Mouse (Mus musculus): ENCODE measurements around the gene Rpl34. TPM values are rescaled to one million over a fixed set of nuclear protein-coding genes. Genes with fewer than 3 reads are reported as not detected.

The Rpl34 gene
- polyA plus RNA-seq, 1 experiment from 2014 or later = 658 TPM

- peak overlapping the region; percentile 82 for H3K4me2 ChIP-seq
- H3K27me3 ChIP-seq = no peaks in the 10 kb centered on the region
- H3K27ac ChIP-seq = peak overlapping the region; percentile 90
- peaks cover 21% of the 10 kb centered on the region for H3K4me1 ChIP-seq
- WGBS = under 1% methylated on average over 58 of the region's 58 CpGs
- H3K4me3 ChIP-seq (replicated peaks) = peak overlapping the region; percentile 95
- peaks cover 37% of the 10 kb centered on the region for H3K36me3 ChIP-seq (replicated peaks)
- no peak; the same call in 1 of the 2 replicates for ATAC-seq (ENCODE audit: low FRiP score)
- no peaks in the 10 kb centered on the region for H3K9me3 ChIP-seq
- H3K9ac ChIP-seq = peak overlapping the region; percentile 89
Measured at GRCm38 (mm10) chr3:130729472-130730188, 568 bp downstream of the Rpl34 start.

GRCm38 (mm10) chr3:130727676-130728075 is 2.5 kb downstream of the Rpl34 start:
- H3K27me3 ChIP-seq = no peaks in the 10 kb centered on the region
- H3K9me3 ChIP-seq = no peaks in the 10 kb centered on the region
- whole genome bisulfite sequencing = 88% methylated on average over 4 of the region's 4 CpGs
- no peak overlapping the region for H3K27ac ChIP-seq
- ATAC-seq (ENCODE audit: low FRiP score) = no peak
- peaks cover 21% of the 10 kb centered on the region for H3K4me1 ChIP-seq
- peaks cover 40% of the 10 kb centered on the region for H3K36me3 ChIP-seq (replicated peaks)
- H3K9ac ChIP-seq = no peak overlapping the region
- no peak overlapping the region for H3K4me2 ChIP-seq
- H3K4me3 ChIP-seq (replicated peaks) = no peak overlapping the region

- Histone ChIP-seq H3K4me3 (replicated peaks) (no peak overlapping the region), H3K4me2 (no peak overlapping the region), H3K4me1 (peaks cover 21% of the 10 kb centered on the region), H3K27me3 (no peaks in the 10 kb centered on the region), H3K36me3 (replicated peaks) (peaks cover 40% of the 10 kb centered on the region), H3K9ac (no peak overlapping the region), H3K9me3 (no peaks in the 10 kb centered on the region), H3K27ac (no peak overlapping the region)
- ATAC-seq (ENCODE audit: low FRiP score) = no peak
- WGBS = 100% methylated on average over 1 of the region's 1 CpGs
Measured at GRCm38 (mm10) chr3:130727036-130727435, 3.2 kb downstream of the Rpl34 start.

- ATAC-seq (ENCODE audit: low FRiP score) = no peak
- no peak overlapping the region for H3K4me2 ChIP-seq
- H3K9ac ChIP-seq = no peak overlapping the region
- 73% methylated on average over 2 of the region's 2 CpGs for WGBS
- no peaks in the 10 kb centered on the region for H3K9me3 ChIP-seq
- peaks cover 17% of the 10 kb centered on the region for H3K4me1 ChIP-seq
- H3K27ac ChIP-seq = no peak overlapping the region
- H3K36me3 ChIP-seq (replicated peaks) = peaks cover 40% of the 10 kb centered on the region
- H3K27me3 ChIP-seq = no peaks in the 10 kb centered on the region
- no peak overlapping the region for H3K4me3 ChIP-seq (replicated peaks)
Measured at GRCm38 (mm10) chr3:130725718-130726117, 4.5 kb downstream of the Rpl34 start.

GRCm38 (mm10) chr3:130722733-130723478 is 7.3 kb downstream of the Rpl34 start:
- 74% methylated on average over 11 of the region's 11 CpGs for WGBS
- no peak overlapping the region for H3K4me3 ChIP-seq (replicated peaks)
- no peak for ATAC-seq (ENCODE audit: low FRiP score)
- H3K4me2 ChIP-seq = no peak overlapping the region
- no peaks in the 10 kb centered on the region for H3K9me3 ChIP-seq
- H3K27ac ChIP-seq = no peak overlapping the region; the same call in 1 of the 2 replicates
- peaks cover under 1% of the 10 kb centered on the region; the same call in 1 of the 2 replicates for H3K4me1 ChIP-seq
- peaks cover 29% of the 10 kb centered on the region for H3K36me3 ChIP-seq (replicated peaks)
- H3K9ac ChIP-seq = no peak overlapping the region
- no peaks in the 10 kb centered on the region for H3K27me3 ChIP-seq

GRCm38 (mm10) chr3:130720225-130720624 is 10.0 kb downstream of the Rpl34 start:
- no peak overlapping the region for H3K4me2 ChIP-seq
- no peak overlapping the region for H3K9ac ChIP-seq
- WGBS = 79% methylated on average over 4 of the region's 4 CpGs
- no peak overlapping the region for H3K4me3 ChIP-seq (replicated peaks)
- H3K4me1 ChIP-seq = no peaks in the 10 kb centered on the region
- H3K27me3 ChIP-seq = no peaks in the 10 kb centered on the region
- ATAC-seq (ENCODE audit: low FRiP score) = no peak
- peaks cover 2% of the 10 kb centered on the region; the same call in 1 of the 2 replicates for H3K36me3 ChIP-seq (replicated peaks)
- no peaks in the 10 kb centered on the region for H3K9me3 ChIP-seq
- no peak overlapping the region for H3K27ac ChIP-seq

GRCm38 (mm10) chr3:130718871-130719270 is 11.3 kb downstream of the Rpl34 start:
- H3K4me3 ChIP-seq (replicated peaks) = no peak overlapping the region
- no peak overlapping the region for H3K9ac ChIP-seq
- no peaks in the 10 kb centered on the region; the same call in 1 of the 2 replicates for H3K36me3 ChIP-seq (replicated peaks)
- no peaks in the 10 kb centered on the region for H3K27me3 ChIP-seq
- WGBS = 87% methylated on average over 4 of the region's 4 CpGs
- no peak overlapping the region for H3K27ac ChIP-seq
- no peaks in the 10 kb centered on the region for H3K9me3 ChIP-seq
- ATAC-seq (ENCODE audit: low FRiP score) = no peak
- 0 out of 2 replicates have a peak, but pooled peaks cover 4% of the 10 kb centered on the region for H3K4me1 ChIP-seq
- H3K4me2 ChIP-seq = no peak overlapping the region

- no peaks in the 10 kb centered on the region for H3K9me3 ChIP-seq
- no peak for ATAC-seq (ENCODE audit: low FRiP score)
- 89% methylated on average over 7 of the region's 7 CpGs for WGBS
- H3K4me3 ChIP-seq (replicated peaks) = no peak overlapping the region
- 0 out of 2 replicates have a peak, but pooled peaks cover 4% of the 10 kb centered on the region for H3K4me1 ChIP-seq
- H3K27me3 ChIP-seq = no peaks in the 10 kb centered on the region
- no peaks in the 10 kb centered on the region for H3K36me3 ChIP-seq (replicated peaks)
- H3K4me2 ChIP-seq = no peak overlapping the region
- no peak overlapping the region for H3K9ac ChIP-seq
- no peak overlapping the region for H3K27ac ChIP-seq
Measured at GRCm38 (mm10) chr3:130716555-130716954, 13.6 kb downstream of the Rpl34 start.

- WGBS = 21% methylated on average over 22 of the region's 22 CpGs
- Histone ChIP-seq H3K4me1 (peaks cover 6% of the 10 kb centered on the region; the same call in 1 of the 2 replicates), H3K9me3 (no peaks in the 10 kb centered on the region), H3K27ac (no peak overlapping the region), H3K4me3 (replicated peaks) (peak overlapping the region; percentile 31), H3K9ac (peak overlapping the region; percentile 18; the same call in 1 of the 2 replicates), H3K36me3 (replicated peaks) (no peaks in the 10 kb centered on the region), H3K4me2 (peak overlapping the region; percentile 53), H3K27me3 (no peaks in the 10 kb centered on the region)
- ATAC-seq (ENCODE audit: low FRiP score) = no peak
Measured at GRCm38 (mm10) chr3:130714775-130715568, 15.2 kb downstream of the Rpl34 start.

GRCm38 (mm10) chr3:130712891-130713290 is 17.3 kb downstream of the Rpl34 start:
- H3K36me3 ChIP-seq (replicated peaks) = no peaks in the 10 kb centered on the region
- H3K4me2 ChIP-seq = no peak overlapping the region
- 78% methylated on average over 6 of the region's 6 CpGs for WGBS
- no peaks in the 10 kb centered on the region for H3K27me3 ChIP-seq
- no peak for ATAC-seq (ENCODE audit: low FRiP score)
- H3K4me1 ChIP-seq = peaks cover 15% of the 10 kb centered on the region
- H3K9me3 ChIP-seq = no peaks in the 10 kb centered on the region
- H3K9ac ChIP-seq = no peak overlapping the region
- no peak overlapping the region for H3K27ac ChIP-seq
- H3K4me3 ChIP-seq (replicated peaks) = no peak overlapping the region

- 57% methylated on average over 7 of the region's 7 CpGs for WGBS
- peak overlapping the region; percentile 80 for H3K4me3 ChIP-seq (replicated peaks)
- ATAC-seq (ENCODE audit: low FRiP score) = no peak
Measured at GRCm38 (mm10) chr3:130710103-130710502, 20.1 kb downstream of the Rpl34 start.

More at GRCm38 (mm10) chr3:130710103-130710502, 20.1 kb downstream of the Rpl34 start:
- H3K4me1 ChIP-seq = peaks cover 23% of the 10 kb centered on the region
- no peak overlapping the region for H3K27ac ChIP-seq
- no peaks in the 10 kb centered on the region for H3K9me3 ChIP-seq
- no peaks in the 10 kb centered on the region for H3K27me3 ChIP-seq
- no peaks in the 10 kb centered on the region for H3K36me3 ChIP-seq (replicated peaks)
- H3K9ac ChIP-seq = no peak overlapping the region
- H3K4me2 ChIP-seq = peak overlapping the region; percentile 75

Measured in forebrain, embryonic 12.5 days (tissue).